Mouse (Mus musculus): ENCODE measurements around the gene Arid5b.

Arid5b gene

DNA sequence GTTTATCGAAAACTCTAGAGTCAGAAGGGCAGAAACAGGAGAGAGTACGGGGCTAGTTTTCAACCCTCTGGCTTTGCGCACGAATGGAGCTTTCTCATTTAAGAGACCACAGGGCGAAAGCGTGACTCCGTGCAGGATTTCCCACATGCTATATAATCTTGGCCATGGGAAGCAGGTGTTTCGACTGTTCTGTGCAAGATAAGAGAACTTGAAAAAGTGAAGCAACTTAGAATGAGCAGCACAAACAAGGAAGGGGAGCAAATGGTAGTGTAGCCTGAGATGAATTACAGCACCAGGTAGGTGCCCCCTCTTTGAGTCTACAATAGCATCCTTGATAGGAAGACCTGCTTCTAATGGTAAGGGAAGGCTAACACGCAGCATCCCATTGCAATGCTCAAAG is 118.8 kb downstream of the Arid5b start:
- DNase-seq: no peak

GRCm38 (mm10) chr10:68158555-68158954 is 120.0 kb downstream of the Arid5b start:
- no peak for DNase-seq

- DNase-seq: no peak
These were observed 121.0 kb downstream of the Arid5b start for GRCm38 (mm10) chr10:68157511-68157910.

- no peak for DNase-seq
These were observed 121.8 kb downstream of the Arid5b start for GRCm38 (mm10) chr10:68156646-68157245.

DNA sequence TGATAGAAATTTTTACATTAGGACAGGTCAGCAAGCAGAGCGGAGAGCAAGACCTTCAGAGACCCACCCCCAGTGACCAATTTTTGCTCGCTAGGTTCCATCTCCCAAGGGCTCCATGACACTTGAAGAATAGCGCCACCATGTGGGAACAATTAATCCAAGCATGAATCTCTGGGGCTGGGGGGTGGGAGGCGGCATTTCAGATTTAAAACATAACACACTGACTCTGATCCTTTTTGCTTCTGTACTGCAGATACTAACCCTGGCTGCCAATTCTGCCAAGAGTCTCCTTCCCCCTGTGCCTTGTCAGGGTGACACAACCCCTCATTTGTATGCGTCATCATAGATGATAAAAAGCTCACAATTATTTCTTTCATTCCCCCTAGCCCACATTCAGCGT is 122.4 kb downstream of the Arid5b start:
- no peak for DNase-seq

DNA sequence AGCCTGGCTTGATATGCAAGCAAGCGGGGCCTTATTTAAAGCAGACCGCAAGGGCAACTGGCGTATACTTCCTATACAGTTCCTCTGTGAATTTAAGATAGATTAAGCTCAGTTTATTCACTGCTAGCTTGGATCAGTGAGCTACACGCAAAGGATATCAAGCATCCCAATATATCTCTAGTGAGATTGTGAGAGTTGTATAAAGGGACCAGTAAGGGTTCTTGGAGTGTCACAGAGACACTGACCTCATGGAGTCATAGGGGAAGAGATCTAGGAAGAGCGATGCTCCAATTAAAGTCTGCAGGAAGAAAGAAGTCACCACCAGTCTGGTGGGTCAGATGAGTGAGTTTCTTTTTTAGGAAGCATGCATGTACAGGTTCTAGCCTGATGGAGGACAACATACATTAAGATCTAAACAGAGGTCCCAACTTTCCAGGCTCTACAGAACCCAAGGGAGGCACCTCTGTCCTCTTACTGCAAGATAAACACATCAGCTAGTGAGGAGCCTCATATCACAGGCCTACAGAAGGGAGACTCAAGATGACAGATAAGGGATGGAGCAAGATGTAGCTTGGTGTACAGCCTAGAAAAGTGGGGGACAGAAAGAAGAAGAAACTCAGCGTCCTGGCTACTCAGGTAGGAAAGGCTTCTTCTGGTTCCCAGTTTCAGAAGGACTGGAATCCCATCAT is 123.0 kb downstream of the Arid5b start:
- DNase-seq: no peak

DNA sequence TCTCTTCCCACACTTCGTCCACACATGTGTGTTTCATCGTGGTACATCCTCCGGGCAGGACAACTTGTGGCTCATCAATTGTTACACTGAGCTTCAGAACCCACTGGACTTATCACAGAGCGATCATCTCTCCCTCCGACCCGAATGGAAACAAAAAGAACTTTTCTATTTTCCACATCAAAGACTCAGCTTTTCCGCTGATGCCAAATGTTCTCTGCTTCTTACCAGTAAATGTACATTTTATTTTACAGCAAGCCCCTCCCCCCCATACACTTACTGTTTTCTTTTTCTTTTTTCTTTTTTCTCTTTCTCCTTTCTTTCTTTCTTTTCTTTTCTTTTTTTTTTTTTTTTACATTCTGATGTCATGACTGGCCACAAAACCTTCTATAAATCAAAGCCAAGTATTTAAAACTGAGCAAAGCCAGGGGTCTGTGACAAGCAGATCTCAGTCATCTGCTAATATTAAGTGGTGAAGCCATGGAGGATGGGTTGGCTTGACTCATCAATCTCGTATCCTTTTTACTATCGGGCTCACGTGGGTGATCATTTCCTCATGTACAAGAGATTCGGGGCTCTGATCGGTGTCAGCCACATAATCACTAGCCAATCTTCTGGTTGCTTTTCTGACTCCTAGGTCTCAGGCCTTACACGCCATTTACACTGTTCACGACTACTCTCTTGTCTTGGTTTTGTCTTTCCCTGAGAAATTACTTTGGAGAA is 124.3 kb downstream of the Arid5b start:
- no peak for DNase-seq

DNA sequence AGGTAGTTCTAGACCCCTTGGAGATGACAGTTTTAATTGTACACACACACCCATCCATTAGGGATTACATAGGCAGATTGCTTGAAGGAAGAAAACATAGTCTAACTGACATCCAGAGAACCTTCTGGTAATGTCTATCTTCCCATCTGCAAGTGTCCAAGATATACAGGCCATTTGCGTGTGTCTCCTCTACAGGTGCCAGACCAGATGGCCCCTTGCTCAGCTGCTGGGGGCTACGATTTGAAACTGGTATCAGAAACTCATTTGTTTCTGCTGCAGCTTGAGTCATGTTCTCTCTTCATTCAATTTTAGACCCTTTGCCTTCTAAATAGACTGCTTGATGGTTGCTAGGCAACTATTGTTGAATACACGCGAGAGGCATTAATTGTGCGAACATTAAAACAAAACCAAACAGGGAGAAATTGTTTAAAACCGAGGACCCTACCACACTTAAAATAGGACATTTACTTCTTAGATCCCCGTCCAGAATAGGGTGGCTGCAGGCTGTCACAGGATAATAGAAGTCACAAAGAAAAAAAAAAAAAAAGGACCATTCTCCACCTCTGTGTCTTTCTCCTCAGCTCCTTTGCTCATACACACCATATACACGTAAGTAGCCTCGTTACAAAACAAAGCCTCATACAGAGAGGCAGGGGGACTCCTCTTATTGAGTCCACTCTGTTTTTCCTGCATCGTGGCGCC is 125.0 kb downstream of the Arid5b start:
- DNase-seq: no peak

DNA sequence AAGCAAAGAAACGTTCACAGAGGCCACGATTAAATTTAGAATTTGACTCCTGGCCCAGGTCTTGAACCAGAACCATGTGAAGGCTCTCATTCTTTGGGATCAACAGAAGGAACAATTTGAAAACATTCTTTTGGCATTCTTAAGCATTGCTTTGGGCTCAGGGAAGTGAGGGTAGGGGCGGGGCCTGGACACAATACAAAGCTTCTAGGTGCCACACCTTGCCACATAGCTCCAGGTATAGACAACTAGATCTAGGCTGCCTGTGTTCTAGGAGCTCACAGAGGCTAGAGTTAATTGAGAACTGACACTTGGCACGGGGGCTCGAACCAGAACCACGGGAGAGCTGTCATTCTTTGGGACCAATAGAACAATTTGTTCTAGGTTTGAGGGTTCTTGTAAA is 130.0 kb downstream of the Arid5b start:
- no peak for DNase-seq

GRCm38 (mm10) chr10:68147730-68148129 is 130.8 kb downstream of the Arid5b start:
- no peak for DNase-seq

DNA sequence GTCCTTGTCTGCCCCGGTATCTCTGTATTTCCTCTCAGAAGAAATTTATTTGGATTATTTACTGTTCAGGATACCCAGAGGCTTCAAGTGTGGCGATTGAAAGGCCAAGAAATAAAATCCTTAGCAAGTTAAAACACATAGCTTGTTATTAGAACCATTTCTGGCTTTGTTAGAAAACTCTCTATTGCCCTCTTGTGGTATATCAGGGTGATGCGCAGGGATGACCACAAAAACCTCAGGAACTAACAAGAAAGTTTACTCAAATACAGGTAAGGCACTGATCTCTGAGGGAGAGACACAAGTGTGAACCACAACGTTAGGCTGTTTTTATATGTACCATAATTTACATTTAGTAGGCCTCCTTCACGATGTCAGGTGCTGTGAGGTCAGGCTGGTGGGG is 131.7 kb downstream of the Arid5b start:
- DNase-seq: peak; percentile 32

GRCm38 (mm10) chr10:68145286-68145950 is 133.1 kb downstream of the Arid5b start:
- no peak for DNase-seq

DNA sequence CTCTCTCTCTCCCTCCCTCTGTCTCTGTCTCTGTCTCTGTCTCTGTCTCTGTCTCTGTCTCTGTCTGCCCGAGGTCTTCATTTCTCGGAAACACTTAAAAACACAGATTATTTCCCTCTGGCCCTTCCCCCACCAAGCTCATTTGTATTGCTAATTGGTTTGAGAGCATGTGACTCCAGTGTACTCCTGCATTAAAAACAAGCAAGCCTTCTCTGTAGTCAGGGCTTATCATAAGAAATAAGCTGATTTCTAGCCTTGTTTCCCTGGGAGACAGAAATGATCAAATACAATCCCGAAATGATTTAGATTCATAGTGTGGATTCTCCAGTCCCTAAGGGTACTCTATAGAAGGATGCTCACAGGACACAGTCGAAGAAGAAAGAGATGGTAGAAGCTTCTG is 136.0 kb downstream of the Arid5b start:
- no peak for DNase-seq

GRCm38 (mm10) chr10:68141567-68141966 is 137.0 kb downstream of the Arid5b start:
- DNase-seq: no peak

DNA sequence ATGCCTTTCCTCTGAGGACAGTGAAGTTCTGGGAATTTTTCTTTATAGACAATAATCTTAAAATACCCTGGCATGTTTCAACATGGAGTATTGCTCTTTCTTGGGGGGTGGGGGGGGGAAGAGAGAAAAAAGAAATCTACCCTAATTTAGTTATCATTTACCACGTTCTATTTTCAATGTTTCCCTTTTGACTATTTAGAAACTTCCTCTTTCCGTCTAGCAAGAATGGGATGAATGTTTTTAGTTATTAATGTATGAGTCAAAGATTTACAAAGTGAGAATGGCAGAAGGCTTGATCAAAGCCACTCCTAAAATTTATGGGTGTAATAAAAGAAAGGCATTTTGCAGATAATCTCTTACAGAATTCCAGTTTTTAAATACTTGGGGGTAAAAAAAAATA is 137.7 kb downstream of the Arid5b start:
- DNase-seq: no peak

DNA sequence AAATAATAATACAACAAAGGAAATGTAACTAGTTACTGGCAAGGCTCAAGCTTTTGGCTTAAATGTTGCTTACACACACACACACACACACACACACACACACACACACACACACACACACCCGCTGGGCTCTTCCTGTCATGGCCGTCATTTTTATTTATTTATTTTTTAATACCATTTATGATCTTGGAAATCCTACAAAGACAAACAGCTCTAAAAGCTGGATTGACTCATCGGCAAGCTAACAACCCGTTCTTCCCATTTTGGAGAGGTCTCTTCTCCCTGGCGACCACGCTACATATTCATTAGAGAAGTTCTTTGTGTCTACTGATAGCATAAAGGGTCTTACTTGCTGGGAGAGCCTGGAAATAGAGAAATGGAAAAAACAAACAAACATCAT is 138.2 kb downstream of the Arid5b start:
- no peak for DNase-seq

GRCm38 (mm10) chr10:68138123-68138522 is 140.4 kb downstream of the Arid5b start:
- no peak for DNase-seq

- DNase-seq: no peak
These were observed 141.2 kb downstream of the Arid5b start for GRCm38 (mm10) chr10:68137151-68137833.

- DNase-seq: peak; percentile 57
These were observed 142.0 kb downstream of the Arid5b start for GRCm38 (mm10) chr10:68136480-68137083.

DNA sequence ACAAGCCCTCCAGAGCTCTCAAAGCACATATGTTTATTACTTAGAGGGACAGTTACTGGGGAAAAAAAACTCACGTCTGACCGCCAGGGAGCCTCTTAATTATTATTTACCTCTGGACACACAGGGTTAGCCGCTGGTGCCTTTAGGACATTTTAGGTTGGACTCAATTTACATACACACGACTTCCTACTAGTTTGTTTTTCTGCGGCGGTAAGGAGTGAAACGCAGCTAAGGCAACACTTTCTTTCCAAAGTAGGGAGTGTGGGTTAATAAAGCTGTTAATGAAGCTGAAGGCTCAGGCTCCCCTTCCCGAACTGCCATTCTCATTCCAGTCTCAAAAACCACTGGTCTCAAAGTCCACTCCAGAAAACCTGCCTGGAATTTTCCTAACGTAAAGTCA is 142.5 kb downstream of the Arid5b start:
- DNase-seq: no peak

GRCm38 (mm10) chr10:68135416-68135815 is 143.1 kb downstream of the Arid5b start:
- no peak for DNase-seq

DNA sequence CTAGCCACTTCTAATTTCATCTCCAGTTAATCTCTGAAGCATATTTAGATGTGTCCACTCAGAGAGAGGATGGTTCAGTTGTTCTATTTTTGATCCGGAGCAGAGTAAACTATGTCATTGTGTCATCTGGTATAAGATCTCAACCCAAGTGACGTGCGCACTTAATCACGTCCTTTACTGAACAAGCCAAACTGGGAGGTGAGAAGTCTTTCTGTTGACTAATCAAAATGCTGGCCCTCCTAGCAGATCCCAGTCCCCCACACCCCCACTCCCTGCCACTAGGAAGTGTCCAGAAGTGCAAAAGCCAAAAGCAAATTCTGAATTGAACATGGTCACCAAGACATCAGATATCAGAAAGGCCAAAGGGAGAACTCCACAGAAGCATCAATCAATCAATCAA is 144.0 kb downstream of the Arid5b start:
- no peak for DNase-seq

All from cerebellum, adult 11-12 months (tissue).